Mouse (Mus musculus): ENCODE measurements around the gene Asb1.

Asb1 gene

DNA sequence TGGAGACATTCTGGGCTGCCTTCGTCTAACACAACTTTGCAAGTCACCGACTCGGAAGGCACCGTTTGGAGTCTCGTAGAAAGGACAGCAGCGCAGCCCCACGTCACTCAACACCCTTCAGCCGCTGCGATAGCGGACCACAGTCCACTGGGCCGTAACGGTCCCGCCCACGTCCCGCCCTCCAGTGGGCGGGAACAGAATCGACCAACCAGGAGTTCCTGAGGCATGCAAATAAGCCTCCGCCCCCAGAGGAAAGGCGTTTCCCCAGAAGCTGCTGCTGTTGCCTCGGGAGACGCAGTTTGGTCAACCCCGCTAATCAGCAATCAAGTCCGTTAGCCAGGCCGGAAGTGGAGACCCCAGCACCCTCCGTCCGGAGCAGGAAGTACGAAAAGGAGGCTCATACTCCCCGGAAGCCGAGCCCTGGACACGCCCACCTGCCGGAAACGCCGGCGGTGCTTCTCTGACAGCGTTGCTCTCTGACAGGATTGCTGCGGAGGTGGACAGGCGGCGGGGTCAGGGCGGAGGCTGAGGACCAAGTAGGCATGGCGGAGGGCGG lies at the start of gene Asb1:
Asb1 (plus strand) TSS at position 274 of the 556 bp plus-strand sequence.
- peak; percentile 97 to 98 for DNase-seq (ENCODE audit: inconsistent age in 2 of 2, low spot score in 1 of 2)

- DNase-seq (ENCODE audit: inconsistent age in 2 of 2, low spot score in 1 of 2): no peak
Observed at GRCm38 (mm10) chr1:91492740-91493139, 47.6 kb upstream of the Asb1 start.

DNA sequence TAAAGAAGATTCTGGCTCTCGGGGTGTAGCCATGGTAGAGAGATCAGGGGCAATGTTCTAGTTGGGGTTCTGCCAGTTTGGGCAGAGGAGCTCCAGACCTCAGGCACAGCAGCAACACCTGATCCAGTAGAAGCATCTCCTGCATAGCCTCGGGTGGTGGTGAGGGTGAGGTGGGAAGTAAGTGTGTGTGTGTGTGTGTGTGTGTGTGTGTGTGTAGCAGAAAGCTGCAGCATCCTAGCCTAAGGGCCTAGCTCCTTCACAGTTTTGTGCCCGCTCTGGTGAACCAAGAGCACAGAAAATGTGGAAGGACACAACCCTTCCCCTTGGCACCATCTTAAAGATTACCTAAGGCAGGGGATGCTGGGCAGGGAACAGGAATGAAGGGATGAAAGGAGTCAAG lies 46.4 kb upstream of the Asb1 start:
- no peak for DNase-seq (ENCODE audit: inconsistent age in 2 of 2, low spot score in 1 of 2)

- DNase-seq (ENCODE audit: inconsistent age in 2 of 2, low spot score in 1 of 2): peak; percentile 95 to 98
Observed at GRCm38 (mm10) chr1:91494457-91495140, 45.7 kb upstream of the Asb1 start, which contains the start of gene Traf3ip1. Traf3ip1 (plus strand) TSS chr1:91494647.

- DNase-seq (ENCODE audit: inconsistent age in 2 of 2, low spot score in 1 of 2): peak in 1 of 2 experiments; percentile 46
Observed at GRCm38 (mm10) chr1:91495321-91495720, 45.0 kb upstream of the Asb1 start.

GRCm38 (mm10) chr1:91498579-91498978 lies 41.8 kb upstream of the Asb1 start:
- no peak for DNase-seq (ENCODE audit: inconsistent age in 2 of 2, low spot score in 1 of 2)

DNA sequence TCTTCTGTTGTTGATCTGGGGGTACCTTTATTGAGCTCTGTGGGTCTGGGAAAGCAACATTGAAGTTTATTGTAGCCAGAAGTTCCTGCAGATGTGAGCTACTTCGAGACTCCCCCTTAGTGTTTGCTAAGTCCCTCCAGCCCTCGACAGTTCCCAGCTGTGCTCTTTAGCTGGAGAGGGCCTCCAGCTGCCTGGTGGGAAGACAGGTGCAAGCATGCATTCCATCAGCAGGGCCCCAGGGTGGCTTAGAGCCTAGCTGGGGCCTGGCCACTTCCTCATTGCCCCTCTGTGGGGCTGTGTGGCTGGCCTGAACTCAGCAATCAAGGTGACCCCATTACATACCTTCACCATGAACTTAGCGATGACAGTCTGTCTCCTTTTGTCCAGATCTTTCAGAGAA lies 35.7 kb upstream of the Asb1 start:
- no peak for DNase-seq (ENCODE audit: inconsistent age in 2 of 2, low spot score in 1 of 2)

DNA sequence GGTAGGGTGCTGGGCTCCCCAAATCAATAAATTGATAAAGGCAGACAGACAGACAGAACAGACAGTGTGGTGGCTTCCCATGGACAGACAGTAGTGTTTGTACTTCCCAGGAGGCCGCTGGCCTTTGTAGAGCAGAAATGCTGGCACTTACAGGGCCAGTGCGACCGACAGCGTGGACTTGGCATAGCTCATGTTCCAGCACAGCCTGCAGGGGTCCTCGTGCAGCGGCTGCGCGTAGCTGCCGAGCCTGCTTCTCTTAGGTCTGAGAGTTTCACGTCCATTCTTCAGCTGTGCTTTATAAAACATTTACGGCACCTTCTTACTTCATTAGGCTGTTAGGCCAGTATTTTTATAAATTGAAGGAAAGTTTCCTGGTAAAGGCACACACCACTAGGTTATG lies 25.4 kb upstream of the Asb1 start:
- DNase-seq (ENCODE audit: inconsistent age in 2 of 2, low spot score in 1 of 2): no peak

DNA sequence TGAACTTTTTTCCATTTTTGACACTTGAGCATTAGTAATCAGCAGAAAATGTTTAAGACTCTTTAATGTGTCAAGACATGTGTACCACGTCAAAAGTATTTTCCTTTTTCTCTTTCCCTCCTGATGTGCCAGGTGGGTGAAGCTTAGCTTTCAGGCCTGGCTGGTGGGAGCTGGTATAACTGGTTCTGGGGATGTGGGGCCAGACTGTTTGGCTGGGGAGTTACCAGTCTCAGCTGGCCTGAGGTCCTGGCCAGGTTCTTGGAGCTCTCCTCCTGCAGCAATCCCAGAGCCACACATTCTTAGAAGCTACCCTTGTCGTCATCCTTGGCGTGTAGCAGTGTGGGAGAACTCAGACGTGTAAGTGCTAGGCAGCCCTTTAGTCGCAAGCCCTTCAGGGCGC lies 24.7 kb upstream of the Asb1 start:
- DNase-seq (ENCODE audit: inconsistent age in 2 of 2, low spot score in 1 of 2): no peak

DNA sequence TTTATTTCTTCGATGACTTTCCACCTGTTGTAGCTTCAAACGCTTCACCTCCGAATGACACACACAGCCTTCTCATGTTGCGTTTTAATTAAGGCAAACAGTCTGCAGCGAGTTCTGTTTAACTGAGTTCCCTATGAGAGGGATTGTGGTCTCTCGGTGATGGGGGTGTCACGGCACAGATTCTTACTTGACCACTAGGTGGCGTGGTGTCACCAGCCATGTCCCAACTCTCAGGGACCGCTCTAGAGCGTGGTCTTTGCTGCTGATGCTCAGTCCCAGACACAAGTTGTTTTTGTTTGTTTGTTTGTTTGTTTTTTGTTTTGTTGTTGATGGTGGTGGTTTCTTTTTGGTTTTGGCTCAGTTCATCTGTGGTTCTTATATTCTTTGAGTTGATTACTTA lies 16.6 kb upstream of the Asb1 start:
- DNase-seq (ENCODE audit: inconsistent age in 2 of 2, low spot score in 1 of 2): peak; percentile 49 to 79

- no peak for DNase-seq (ENCODE audit: inconsistent age in 2 of 2, low spot score in 1 of 2)
Observed at GRCm38 (mm10) chr1:91525838-91526237, 14.5 kb upstream of the Asb1 start.

DNA sequence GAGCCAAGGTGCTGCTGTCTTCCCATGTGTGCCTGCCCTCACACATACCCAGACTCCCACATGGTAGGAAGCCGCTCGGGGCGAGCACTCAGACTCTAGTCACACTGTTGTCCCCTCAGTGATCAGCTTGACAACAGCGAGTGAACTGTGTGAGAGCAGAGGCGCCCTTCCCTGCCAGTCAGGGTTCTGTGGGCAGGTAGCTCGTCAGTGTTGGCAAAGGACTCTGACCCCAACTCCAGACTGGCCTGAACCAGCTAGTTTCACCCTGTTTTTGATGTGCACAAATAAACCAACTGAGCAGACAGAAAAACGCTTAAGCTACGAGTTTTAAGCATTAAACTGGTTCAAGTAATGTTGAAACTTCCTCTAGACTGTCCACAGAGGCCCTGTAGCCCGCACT lies 10.2 kb upstream of the Asb1 start:
- DNase-seq (ENCODE audit: inconsistent age in 2 of 2, low spot score in 1 of 2): no peak

DNA sequence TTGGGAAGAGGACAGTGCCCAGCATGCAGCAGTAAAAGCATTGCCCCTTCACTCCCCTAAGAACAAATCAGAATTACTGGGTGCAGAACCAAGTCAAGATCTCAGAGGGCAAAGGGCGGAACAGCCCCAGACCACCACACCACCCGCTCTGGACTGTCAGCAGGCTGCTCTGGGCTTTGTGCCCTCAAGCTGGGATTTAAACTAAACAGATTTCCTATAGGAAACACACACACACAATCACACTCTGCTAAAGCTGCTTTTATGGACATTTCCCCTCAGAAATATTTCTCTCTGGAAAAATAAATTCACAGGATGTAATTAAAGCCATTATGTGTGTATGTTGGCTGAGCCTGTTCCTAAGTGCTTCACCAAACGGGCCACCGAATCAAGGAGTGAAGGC lies 8.1 kb upstream of the Asb1 start:
- DNase-seq (ENCODE audit: inconsistent age in 2 of 2, low spot score in 1 of 2): no peak

GRCm38 (mm10) chr1:91532892-91533291 lies 7.5 kb upstream of the Asb1 start:
- DNase-seq (ENCODE audit: inconsistent age in 2 of 2, low spot score in 1 of 2): no peak

DNA sequence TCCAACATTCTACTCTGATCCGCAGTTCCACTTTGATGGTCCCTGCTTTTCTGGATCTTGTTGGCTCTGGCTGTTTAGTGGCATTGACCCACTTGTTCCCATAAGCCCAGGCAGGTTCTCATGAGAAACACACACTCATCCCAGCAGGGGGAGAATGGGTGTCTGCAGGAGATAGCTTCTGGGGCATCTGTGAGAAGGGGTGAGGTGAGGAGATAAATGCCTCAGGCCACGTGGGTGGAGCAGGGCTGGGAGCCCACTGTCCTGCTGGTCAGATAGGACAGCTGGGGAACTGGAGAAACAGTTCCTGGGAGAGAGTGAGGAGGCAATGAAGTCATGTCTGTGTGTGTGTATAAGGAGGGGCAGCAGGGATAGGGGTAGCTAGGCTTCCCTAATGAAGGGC lies 6.9 kb upstream of the Asb1 start:
- DNase-seq (ENCODE audit: inconsistent age in 2 of 2, low spot score in 1 of 2): no peak

DNA sequence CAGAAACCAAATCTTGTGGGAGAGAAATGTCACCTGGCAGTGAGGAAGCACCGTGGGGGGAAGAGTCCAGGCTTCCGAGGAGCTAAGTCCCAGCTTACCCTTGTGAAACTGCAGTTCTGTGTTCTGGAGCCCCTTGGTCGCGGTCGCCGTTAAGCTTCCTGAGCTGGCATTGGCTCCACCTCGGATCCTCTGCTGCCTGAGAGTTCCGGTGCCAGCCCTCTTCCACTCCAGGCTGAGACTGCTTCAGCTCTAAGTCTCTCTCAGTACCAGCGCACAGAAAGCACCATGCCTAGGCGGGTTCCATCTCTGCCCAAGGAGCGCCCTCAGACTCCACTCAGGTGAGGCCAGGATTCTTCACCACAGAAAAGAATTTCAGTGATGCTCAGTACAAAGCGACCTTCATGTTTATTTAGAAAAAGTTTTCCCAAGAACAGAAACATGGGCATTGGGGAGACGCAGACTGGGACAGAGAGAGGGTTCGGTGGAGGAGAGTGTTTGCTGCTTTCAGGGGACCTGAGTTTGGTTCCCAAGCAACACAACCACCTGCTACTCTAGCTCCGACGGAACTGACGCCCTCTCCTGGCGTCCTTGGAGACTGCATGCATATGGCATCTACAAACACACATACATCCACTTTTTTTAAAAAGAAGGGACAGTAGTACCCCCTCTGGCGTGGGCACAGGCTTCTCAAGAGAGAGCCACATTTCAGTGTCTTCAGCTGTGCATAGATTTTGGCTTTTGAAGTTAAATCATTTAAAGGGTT lies 6.2 kb upstream of the Asb1 start:
- no peak for DNase-seq (ENCODE audit: inconsistent age in 2 of 2, low spot score in 1 of 2)

DNA sequence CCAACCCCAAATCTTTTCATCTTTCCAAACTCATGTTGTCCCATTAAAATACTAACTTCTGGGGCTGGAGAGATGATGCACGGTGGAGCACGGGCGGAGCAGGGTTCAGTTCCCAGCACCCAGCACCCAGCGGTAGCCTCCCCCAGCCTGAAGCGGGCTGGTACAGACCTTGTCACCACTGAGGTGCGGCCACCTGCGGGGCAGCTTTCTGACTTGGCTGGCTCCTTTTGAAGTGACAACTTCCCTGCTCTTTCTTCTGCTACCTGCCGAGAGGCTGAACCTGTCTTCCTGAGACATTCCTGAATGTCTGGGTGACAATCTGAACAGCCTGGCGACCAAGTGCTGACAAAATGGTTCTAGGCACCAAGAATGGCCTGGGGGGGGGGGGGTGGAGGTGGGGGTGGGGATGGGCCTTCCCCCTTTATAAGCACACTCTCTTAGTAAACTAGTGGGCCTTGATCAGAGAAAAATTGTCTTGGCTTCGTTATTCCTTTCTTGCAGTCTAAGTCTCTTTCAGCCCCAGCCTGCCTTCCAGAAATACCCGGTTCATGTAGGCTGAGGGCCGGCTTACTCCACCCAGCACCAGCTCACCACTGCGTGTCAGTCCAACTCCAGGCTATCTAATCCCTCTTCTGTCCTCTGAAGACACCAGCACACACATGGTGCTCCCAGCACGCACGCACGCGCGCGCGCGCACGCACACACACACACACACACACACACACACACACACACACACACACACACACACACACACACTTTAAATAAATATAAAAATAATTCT lies 2.4 kb upstream of the Asb1 start:
- DNase-seq (ENCODE audit: inconsistent age in 2 of 2, low spot score in 1 of 2): no peak

DNA sequence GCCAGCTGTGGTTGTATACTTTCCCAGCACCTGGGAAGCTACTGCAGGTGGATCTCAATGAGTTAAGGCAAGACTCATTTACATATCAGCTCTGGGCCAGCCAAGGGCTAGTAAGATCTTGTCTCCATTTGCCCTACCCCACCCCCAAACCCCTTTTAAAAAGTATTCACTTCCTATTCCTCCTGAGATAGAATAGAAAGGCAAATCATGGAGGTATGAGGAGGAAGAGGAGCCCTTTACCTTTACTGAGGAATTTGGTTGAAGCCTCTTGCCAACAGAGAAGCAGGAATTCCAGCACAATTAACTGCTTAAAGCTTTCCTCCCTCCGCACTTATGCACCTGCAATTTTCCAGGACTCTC lies 1.8 kb upstream of the Asb1 start:
- no peak for DNase-seq (ENCODE audit: inconsistent age in 2 of 2, low spot score in 1 of 2)

DNA sequence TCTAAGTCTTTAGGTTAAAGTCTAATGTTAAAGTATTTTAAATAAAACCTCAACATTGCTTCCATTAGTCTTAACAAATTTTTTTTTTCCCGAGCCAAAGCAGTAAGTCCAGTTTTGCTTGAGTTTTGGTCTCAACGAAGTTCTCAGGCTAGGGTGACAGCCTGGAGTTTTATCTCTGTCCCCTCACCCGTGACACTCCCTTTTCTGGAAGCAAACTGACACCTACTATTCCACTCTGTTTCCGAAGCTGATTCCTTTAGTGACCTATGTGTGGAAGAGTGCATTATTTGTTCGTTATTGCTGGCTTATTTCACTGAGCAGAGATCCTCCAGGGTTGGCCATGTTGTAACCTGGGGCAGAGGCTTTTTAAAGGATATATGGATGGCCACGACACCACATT lies 1.1 kb upstream of the Asb1 start:
- DNase-seq (ENCODE audit: inconsistent age in 2 of 2, low spot score in 1 of 2): no peak

- peak in 1 of 2 experiments; percentile 49 for DNase-seq (ENCODE audit: inconsistent age in 2 of 2, low spot score in 1 of 2)
Observed at GRCm38 (mm10) chr1:91539704-91540270, 557 bp upstream of the Asb1 start.

GRCm38 (mm10) chr1:91541042-91541592 lies 773 bp downstream of the Asb1 start:
- peak in 1 of 2 experiments; percentile 38 for DNase-seq (ENCODE audit: inconsistent age in 2 of 2, low spot score in 1 of 2)
